Comparison of ENCODE assay signal across 21 mouse cellular contexts in genomic region chr10:43272381-43272780, GRCm38 (mm10). TPM values are rescaled to one million over a fixed set of nuclear protein-coding genes. Genes with fewer than 3 reads are reported as not detected.
A peak's percentile ranks its signal among the peaks of the same experiment; 100 is the strongest.
DNase-seq lines count a peak whose midpoint lies in the region; ATAC-seq and TF ChIP-seq lines count a peak whose summit lies in the region.
"Had no signal": no experiment of that assay in that cellular context is flagged by ENCODE, and none has a peak within 500 bp of the region (broad histone marks: within the 10 kb centered on the region; RNA-seq: fewer than 3 reads in every experiment).

No protein-coding gene starts in this region.

- H3K9ac ChIP-seq in midbrain, embryonic 11.5 days (ENCODE audit: low read length), result no peak overlapping the region
- no peak overlapping the region for H3K9ac ChIP-seq in midbrain, embryonic 15.5 days
- no peak overlapping the region for H3K9ac ChIP-seq in intestine, postnatal 0 days (ENCODE audit: low read depth, low read length)
- H3K9ac ChIP-seq: heart, embryonic 15.5 days; hindbrain, embryonic 15.5 days; liver, embryonic 12.5 days; lung, embryonic 14.5 days had no signal

- no peaks in the 10 kb centered on the region for H3K9me3 ChIP-seq in midbrain, embryonic 11.5 days (ENCODE audit: control insufficient read depth, low read length)
- H3K9me3 ChIP-seq in midbrain, embryonic 15.5 days, result no peaks in the 10 kb centered on the region
- H3K9me3 ChIP-seq in intestine, postnatal 0 days (ENCODE audit: control insufficient read depth), result no peaks in the 10 kb centered on the region
- H3K9me3 ChIP-seq: heart, embryonic 15.5 days; hindbrain, embryonic 15.5 days; liver, embryonic 12.5 days had no signal

- intact Hi-C loops in gastrocnemius, adult 2 months (cut with DNase I), result no loop called here

- H3K36me3 ChIP-seq in midbrain, embryonic 11.5 days (ENCODE audit: control insufficient read depth, insufficient read depth, low read length), result no peaks in the 10 kb centered on the region
- H3K36me3 ChIP-seq in midbrain, embryonic 15.5 days (replicated peaks), result no peaks in the 10 kb centered on the region
- no peaks in the 10 kb centered on the region for H3K36me3 ChIP-seq in intestine, postnatal 0 days (ENCODE audit: control insufficient read depth, insufficient read depth)
- H3K36me3 ChIP-seq: heart, embryonic 15.5 days; hindbrain, embryonic 15.5 days; liver, embryonic 12.5 days had no signal

- H3K4me2 ChIP-seq in midbrain, embryonic 11.5 days, result no peak overlapping the region
- no peak overlapping the region for H3K4me2 ChIP-seq in midbrain, embryonic 15.5 days
- no peak overlapping the region for H3K4me2 ChIP-seq in intestine, postnatal 0 days (replicated peaks; ENCODE audit: low read depth)
- H3K4me2 ChIP-seq: heart, embryonic 15.5 days; hindbrain, embryonic 15.5 days; liver, embryonic 12.5 days; lung, embryonic 14.5 days had no signal

- no peak for TF ChIP-seq CTCF in brain, embryonic 14.5 days (IDR thresholded peaks at IDR 0.05; ENCODE audit: borderline replicate concordance, extremely low read depth, insufficient read depth, insufficient read length)
- TF ChIP-seq CTCF in intestine, postnatal 0 days (IDR thresholded peaks at IDR 0.05; ENCODE audit: low read depth), result no peak
- TF ChIP-seq CTCF in gastrocnemius, adult 2 months (IDR thresholded peaks at IDR 0.05), result no peak

- H3K27ac ChIP-seq in midbrain, embryonic 11.5 days (ENCODE audit: low read depth, low read length), result peak overlapping the region; percentile 37; the same call in 1 of the 2 replicates
- no peak overlapping the region for H3K27ac ChIP-seq in midbrain, embryonic 15.5 days
- H3K27ac ChIP-seq in intestine, postnatal 0 days (ENCODE audit: low read depth, low read length), result peak overlapping the region; percentile 55; the same call in 1 of the 2 replicates
- H3K27ac ChIP-seq in gastrocnemius, adult 2 months, result no peak overlapping the region
- H3K27ac ChIP-seq: heart, adult 2 months; heart, embryonic 15.5 days; hindbrain, embryonic 15.5 days; liver, embryonic 12.5 days; macrophage had no signal

- TF ChIP-seq POLR2A in brain, embryonic 14.5 days (IDR thresholded peaks at IDR 0.05; ENCODE audit: borderline replicate concordance, extremely low read depth, insufficient read depth, insufficient read length, poor library complexity, severe bottlenecking), result no peak

- DNase-seq in frontal cortex, postnatal 36 days (ENCODE audit: low spot score in 2 of 2), result no peak
- no peak for DNase-seq in midbrain, embryonic 11.5 days (ENCODE audit: low spot score, missing footprints)
- DNase-seq in brain, embryonic 14.5 days (ENCODE audit: low read depth), result peak; percentile 66
- DNase-seq in gastrocnemius, adult 2 months, result no peak
- DNase-seq in layer of hippocampus, postnatal 10 days (ENCODE audit: low spot score in 2 of 2), result no peak
- DNase-seq: adrenal gland, postnatal 10 days; B cell, adult 2 months; cerebellum, adult 8-10 months; gastrocnemius, postnatal 10 days; heart, adult 2 months; left cerebral cortex, postnatal 4 days; lung, embryonic 14.5 days; thymus, adult 18-20 months had no signal

- no peak overlapping the region for H3K4me3 ChIP-seq in midbrain, embryonic 11.5 days (ENCODE audit: low read depth, low read length)
- H3K4me3 ChIP-seq in midbrain, embryonic 15.5 days, result no peak overlapping the region
- H3K4me3 ChIP-seq in intestine, postnatal 0 days (ENCODE audit: low read depth, low read length), result no peak overlapping the region
- no peak overlapping the region for H3K4me3 ChIP-seq in gastrocnemius, adult 2 months
- H3K4me3 ChIP-seq: heart, adult 2 months; heart, embryonic 15.5 days; hindbrain, embryonic 15.5 days; liver, embryonic 12.5 days had no signal

- WGBS in midbrain, embryonic 11.5 days, result 72% methylated on average over 4 of the region's 4 CpGs
- 54% methylated on average over 4 of the region's 4 CpGs for WGBS in midbrain, embryonic 15.5 days
- 84% methylated on average over 4 of the region's 4 CpGs for WGBS in intestine, postnatal 0 days

- no peaks in the 10 kb centered on the region for H3K27me3 ChIP-seq in midbrain, embryonic 11.5 days (ENCODE audit: control insufficient read depth, insufficient read depth, low read length)
- H3K27me3 ChIP-seq in midbrain, embryonic 15.5 days (replicated peaks), result no peaks in the 10 kb centered on the region
- no peaks in the 10 kb centered on the region for H3K27me3 ChIP-seq in intestine, postnatal 0 days (replicated peaks; ENCODE audit: control insufficient read depth, insufficient read depth, low read length)
- H3K27me3 ChIP-seq: heart, embryonic 15.5 days; hindbrain, embryonic 15.5 days; liver, embryonic 12.5 days had no signal

- no peaks in the 10 kb centered on the region for H3K4me1 ChIP-seq in midbrain, embryonic 11.5 days (ENCODE audit: control insufficient read depth, insufficient read depth, low read length)
- H3K4me1 ChIP-seq in midbrain, embryonic 15.5 days, result peaks cover 8% of the 10 kb centered on the region; the same call in 1 of the 2 replicates
- H3K4me1 ChIP-seq in intestine, postnatal 0 days (replicated peaks; ENCODE audit: control insufficient read depth, insufficient read depth, low read length), result 0 out of 2 replicates have a peak, but pooled peaks cover 2% of the 10 kb centered on the region
- H3K4me1 ChIP-seq: heart, embryonic 15.5 days had no signal

- ATAC-seq in frontal cortex, adult (ENCODE audit: low TSS enrichment), result peak; percentile 6; the same call in 1 of the 2 replicates
- no peak for ATAC-seq in midbrain, embryonic 11.5 days (ENCODE audit: low FRiP score)
- ATAC-seq in midbrain, embryonic 15.5 days (replicated peaks), result no peak
- no peak for ATAC-seq in intestine, postnatal 0 days
- ATAC-seq: forebrain, embryonic 16.5 days; liver, embryonic 12.5 days had no signal

RNA-seq across cellular contexts. Expression of gene Pdss2, which starts 51.1 kb away (rescaled TPM):
- polyA plus RNA-seq in midbrain, embryonic 11.5 days (2014; fragmentation: Nextera tagmentation; extraction: Ambion mirVana), result 14.7 and 16.6 TPM in 2 replicates
- 17.4 and 17.6 TPM in 2 replicates for polyA plus RNA-seq in midbrain, embryonic 15.5 days (2015; fragmentation: Nextera tagmentation; extraction: Ambion mirVana)
- polyA plus RNA-seq in brain, embryonic 14.5 days (2012; rRNA removed), result 12.3 and 12.6 TPM in 2 replicates
- polyA plus RNA-seq in intestine, postnatal 0 days (2015; fragmentation: Nextera tagmentation; extraction: Ambion mirVana), result 7.8 and 8.0 TPM in 2 replicates
- total RNA-seq in gastrocnemius, adult 2 months (2021), result 10 to 100 TPM; 16.8 to 25.0 TPM
- 10 to 100 TPM; 16.8 to 21.5 TPM for total RNA-seq in layer of hippocampus, postnatal 10 days (2021)

Comparison
In these comparisons a context has a peak if more than half of its experiments do, and no peak if none do; other contexts are left out.
1. H3K27ac ChIP-seq: peak in midbrain, embryonic 11.5 days (single experiment) and intestine, postnatal 0 days (single experiment); none in midbrain, embryonic 15.5 days (single experiment) and gastrocnemius, adult 2 months (single experiment).